Mouse (Mus musculus) right cerebral cortex, adult 18-20 months (tissue): ENCODE results near the gene Cpsf3.

Source experiments
- DNase-seq: peaks from one replicate; pipeline ENCODE4 v3.0.0; 2022; ENCODE audit warnings: mixed read lengths

The Cpsf3 gene

DNA sequence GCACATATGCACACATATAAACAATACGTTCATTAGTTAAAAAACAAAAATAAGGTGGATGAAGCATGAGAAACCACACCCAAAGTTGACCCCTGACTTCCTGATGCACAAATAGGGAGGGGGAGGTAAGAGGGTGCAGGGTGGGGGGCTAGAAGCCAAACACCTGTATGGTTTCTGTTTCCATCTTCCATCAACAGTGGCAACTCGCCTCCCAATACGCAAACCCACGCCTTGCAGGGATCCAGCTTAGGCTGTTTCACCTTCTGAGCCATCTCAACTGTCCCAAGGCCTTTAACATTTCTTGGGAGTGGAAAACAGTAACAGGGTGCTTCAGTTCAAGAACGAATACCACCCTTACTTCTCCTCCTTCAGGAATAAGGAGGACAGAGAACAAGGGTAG is 52.0 kb downstream of the Cpsf3 start:
- DNase-seq: no peak

- DNase-seq: no peak
Measured at GRCm38 (mm10) chr12:21340674-21341073, 55.5 kb downstream of the Cpsf3 start.

- DNase-seq: no peak
Measured at GRCm38 (mm10) chr12:21346972-21347371, 61.8 kb downstream of the Cpsf3 start.

- no peak for DNase-seq
Measured at GRCm38 (mm10) chr12:21350113-21350876, 65.1 kb downstream of the Cpsf3 start.

- no peak for DNase-seq
Measured at GRCm38 (mm10) chr12:21353681-21354080, 68.5 kb downstream of the Cpsf3 start.

- DNase-seq: no peak
Measured at GRCm38 (mm10) chr12:21362686-21363085, 77.5 kb downstream of the Cpsf3 start.

GRCm38 (mm10) chr12:21363195-21363594 is 78.0 kb downstream of the Cpsf3 start:
- DNase-seq: no peak
